Mouse (Mus musculus) G1E (cell line): ENCODE measurements around the gene Ppcs.
A peak's percentile ranks its signal among the peaks of the same experiment; 100 is the strongest.

Source experiments
- CTCF ChIP-seq: IDR thresholded peaks from 2 replicates; pipeline ENCODE4 v1.5.1; 2012; ENCODE audit warnings: low read depth, low read length, inconsistent platforms, mixed read lengths
- GATA1 ChIP-seq: IDR thresholded peaks from 2 replicates; pipeline ENCODE4 v1.6.1; 2012; ENCODE audit warnings: borderline replicate concordance, low read length, inconsistent platforms, mixed read lengths
- POLR2AphosphoS5 ChIP-seq: IDR thresholded peaks from 2 replicates; pipeline ENCODE4 v1.6.1; 2012; ENCODE audit warnings: low read depth, low read length, inconsistent platforms; ENCODE audit not compliant: insufficient replicate concordance
- TAL1 ChIP-seq: conservative IDR thresholded peaks from 2 replicates; pipeline ENCODE4 v1.6.1; 2012; ENCODE audit warnings: low read depth, low read length, inconsistent platforms, mixed read lengths

GRCm38 (mm10) chr4:119390369-119390768 lies 31.9 kb downstream of the Ppcs start:
- no peak for TF ChIP-seq GATA1
- TF ChIP-seq CTCF, result peak; percentile 73
- no peak for TF ChIP-seq TAL1
- no peak for TF ChIP-seq POLR2AphosphoS5
